Mouse (Mus musculus): Measurements from ENCODE around the gene Rhot2.

Gene Rhot2

GRCm38 (mm10) chr17:25875171-25876136 lies 30.8 kb upstream of the Rhot2 start:
- in situ Hi-C loops (cut with MboI; ENCODE audit: unreplicated experiment in 2 of 2): no loop called here

GRCm38 (mm10) chr17:25874721-25875170 lies 30.1 kb upstream of the Rhot2 start, which contains the start of gene Mettl26:
TSS of gene Mettl26 (plus strand) at chr17:25875074.
- in situ Hi-C loops (cut with MboI; ENCODE audit: unreplicated experiment in 2 of 2): loop anchor here in 1 of 2 experiments (5.0 kb wide), 1 partner anchor 37 kb away; the partner anchor contains the start of gene Rhbdl1

GRCm38 (mm10) chr17:25874148-25874720 lies 29.6 kb upstream of the Rhot2 start:
- in situ Hi-C loops (cut with MboI; ENCODE audit: unreplicated experiment in 2 of 2): loop anchor here in 1 of 2 experiments (5.0 kb wide), 1 partner anchor 37 kb away; the partner anchor contains the start of gene Rhbdl1

GRCm38 (mm10) chr17:25873405-25874147 lies 28.9 kb upstream of the Rhot2 start:
- in situ Hi-C loops (cut with MboI; ENCODE audit: unreplicated experiment in 2 of 2): loop anchor here in 1 of 2 experiments (5.0 kb wide), 1 partner anchor 36 kb away; the partner anchor contains the start of gene Rhbdl1

- in situ Hi-C loops (cut with MboI; ENCODE audit: unreplicated experiment in 2 of 2): loop anchor here in 1 of 2 experiments (5.0 kb wide), 1 partner anchor 35 kb away; the partner anchor contains the start of gene Rhbdl1
Observed at GRCm38 (mm10) chr17:25872676-25873075, 28.0 kb upstream of the Rhot2 start.

- in situ Hi-C loops (cut with MboI; ENCODE audit: unreplicated experiment in 2 of 2): loop anchor here in 1 of 2 experiments (5.0 kb wide), 1 partner anchor 34 kb away; the partner anchor contains the start of gene Rhbdl1
Observed at GRCm38 (mm10) chr17:25871566-25871965, 26.9 kb upstream of the Rhot2 start.

GRCm38 (mm10) chr17:25869954-25870353 lies 25.3 kb upstream of the Rhot2 start:
- in situ Hi-C loops (cut with MboI; ENCODE audit: unreplicated experiment in 2 of 2): loop anchor here in 1 of 2 experiments (5.0 kb wide), 1 partner anchor 33 kb away; the partner anchor contains the start of gene Rhbdl1

- in situ Hi-C loops (cut with MboI; ENCODE audit: unreplicated experiment in 2 of 2): no loop called here
Observed at GRCm38 (mm10) chr17:25869498-25869897, 24.8 kb upstream of the Rhot2 start.

- in situ Hi-C loops (cut with MboI; ENCODE audit: unreplicated experiment in 2 of 2): no loop called here
Observed at GRCm38 (mm10) chr17:25868601-25869191, 24.0 kb upstream of the Rhot2 start, which contains the start of gene Mcrip2. TSS of gene Mcrip2 (minus strand) at chr17:25868764.

- in situ Hi-C loops (cut with MboI; ENCODE audit: unreplicated experiment in 2 of 2): no loop called here
Observed at GRCm38 (mm10) chr17:25867836-25868600, 23.4 kb upstream of the Rhot2 start.

GRCm38 (mm10) chr17:25867509-25867835 lies 22.8 kb upstream of the Rhot2 start:
- in situ Hi-C loops (cut with MboI; ENCODE audit: unreplicated experiment in 2 of 2): no loop called here

GRCm38 (mm10) chr17:25866172-25866571 lies 21.5 kb upstream of the Rhot2 start:
- in situ Hi-C loops (cut with MboI; ENCODE audit: unreplicated experiment in 2 of 2): no loop called here

GRCm38 (mm10) chr17:25865288-25865687 lies 20.6 kb upstream of the Rhot2 start:
- in situ Hi-C loops (cut with MboI; ENCODE audit: unreplicated experiment in 2 of 2): no loop called here

GRCm38 (mm10) chr17:25864311-25864710 lies 19.7 kb upstream of the Rhot2 start:
- in situ Hi-C loops (cut with MboI; ENCODE audit: unreplicated experiment in 2 of 2): no loop called here

- in situ Hi-C loops (cut with MboI; ENCODE audit: unreplicated experiment in 2 of 2): no loop called here
Observed at GRCm38 (mm10) chr17:25863681-25864080, 19.0 kb upstream of the Rhot2 start.

- in situ Hi-C loops (cut with MboI; ENCODE audit: unreplicated experiment in 2 of 2): no loop called here
Observed at GRCm38 (mm10) chr17:25861704-25862612, 17.3 kb upstream of the Rhot2 start.

GRCm38 (mm10) chr17:25860832-25861703 lies 16.4 kb upstream of the Rhot2 start, which contains the start of gene Wdr90:
TSS of gene Wdr90 (minus strand) at chr17:25861501.
- in situ Hi-C loops (cut with MboI; ENCODE audit: unreplicated experiment in 2 of 2): no loop called here
